Mouse (Mus musculus) embryonic fibroblast, embryonic 13.5 days (primary cell): ENCODE data around the gene Cdc42ep2.

ENCODE experiments used
- CTCF ChIP-seq: IDR thresholded peaks from 2 replicates; pipeline ENCODE4 v1.5.1; 2011; ENCODE audit warnings: mild to moderate bottlenecking, control low read depth, low read length, moderate library complexity, borderline replicate concordance; ENCODE audit not compliant: insufficient read depth
- POLR2A ChIP-seq: IDR thresholded peaks from 2 replicates; pipeline ENCODE4 v1.6.1; 2011; ENCODE audit warnings: low read depth, mild to moderate bottlenecking, control low read depth, low read length, moderate library complexity

GRCm38 (mm10) chr19:5924713-5925093 is at the start of gene Cdc42ep2:
- TF ChIP-seq CTCF, result no peak
- peak; percentile 92 for TF ChIP-seq POLR2A
